In the genomic region with DNA sequence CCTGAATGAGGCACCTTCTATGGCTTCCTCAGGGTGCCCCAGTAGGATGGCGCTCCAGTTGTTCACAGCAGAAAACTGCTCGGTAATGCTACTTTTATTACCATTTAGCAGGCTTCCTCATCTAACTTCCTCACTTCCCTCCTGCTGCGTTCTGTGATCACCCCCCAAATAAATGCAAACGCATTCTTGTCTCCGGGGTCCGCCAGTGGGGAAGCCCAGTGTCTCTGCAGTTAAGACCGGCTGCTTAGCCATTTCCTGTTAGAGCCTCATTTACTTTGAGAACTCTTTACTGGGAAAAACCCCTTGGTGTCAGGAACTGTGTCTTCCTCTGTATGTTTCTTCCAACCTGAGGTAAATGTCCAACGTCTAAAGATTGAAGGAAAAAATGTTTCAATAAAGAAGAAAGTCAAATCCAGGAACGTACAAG, we compare ENCODE assay signal across 12 mouse cellular contexts. TPM values are rescaled to one million over a fixed set of nuclear protein-coding genes. Genes with fewer than 3 reads are reported as not detected.
A peak's percentile ranks its signal among the peaks of the same experiment; 100 is the strongest.
DNase-seq lines count a peak whose midpoint lies in the region; ATAC-seq and TF ChIP-seq lines count a peak whose summit lies in the region.
"Had no signal": no experiment of that assay in that cellular context is flagged by ENCODE, and none has a peak within 500 bp of the region (broad histone marks: within the 10 kb centered on the region; RNA-seq: fewer than 3 reads in every experiment).

No protein-coding gene starts in this region.

- no peak for TF ChIP-seq EP300 in heart, adult 2 months (IDR thresholded peaks at IDR 0.05; ENCODE audit: insufficient read depth, low read depth, low read length)
- TF ChIP-seq EP300 in heart, postnatal 0 days (IDR thresholded peaks at IDR 0.05; ENCODE audit: low read depth) = no peak

- H3K4me1 ChIP-seq in heart, embryonic 12.5 days (replicated peaks) = peaks cover 7% of the 10 kb centered on the region
- no peaks in the 10 kb centered on the region for H3K4me1 ChIP-seq in heart, adult 2 months (ENCODE audit: control insufficient read depth, insufficient read depth, low read length)
- H3K4me1 ChIP-seq in lung, embryonic 14.5 days (ENCODE audit: insufficient read depth) = no peaks in the 10 kb centered on the region
- H3K4me1 ChIP-seq in heart, postnatal 0 days (ENCODE audit: control insufficient read depth, insufficient read depth) = peaks cover 7% of the 10 kb centered on the region; the same call in 1 of the 2 replicates
- no peaks in the 10 kb centered on the region for H3K4me1 ChIP-seq in stomach, embryonic 15.5 days

- TF ChIP-seq POLR2A in heart, adult 2 months (IDR thresholded peaks at IDR 0.05; ENCODE audit: insufficient read depth, low read depth, low read length) = no peak

- no peaks in the 10 kb centered on the region for H3K36me3 ChIP-seq in heart, embryonic 12.5 days
- H3K36me3 ChIP-seq in heart, adult 2 months (ENCODE audit: control insufficient read depth, insufficient read depth, low read length) = no peaks in the 10 kb centered on the region
- H3K36me3 ChIP-seq in lung, embryonic 14.5 days (ENCODE audit: insufficient read depth) = no peaks in the 10 kb centered on the region
- H3K36me3 ChIP-seq in heart, postnatal 0 days (replicated peaks; ENCODE audit: control insufficient read depth, insufficient read depth, low read length) = no peaks in the 10 kb centered on the region
- H3K36me3 ChIP-seq in stomach, embryonic 15.5 days = no peaks in the 10 kb centered on the region
- H3K36me3 ChIP-seq: forebrain, embryonic 10.5 days had no signal

- no peak for DNase-seq in heart, adult 2 months
- DNase-seq in lung, embryonic 14.5 days = no peak
- DNase-seq in lung, adult 18-20 months = no peak
- no peak for DNase-seq in heart, postnatal 0 days (ENCODE audit: low spot score)
- DNase-seq in layer of hippocampus, postnatal 10 days (ENCODE audit: low spot score in 2 of 2) = no peak
- DNase-seq in lung, postnatal 14 days = no peak
- DNase-seq: kidney, adult 11 months had no signal

- no peaks in the 10 kb centered on the region for H3K27me3 ChIP-seq in heart, embryonic 12.5 days (replicated peaks)
- no peaks in the 10 kb centered on the region for H3K27me3 ChIP-seq in heart, adult 2 months (ENCODE audit: control insufficient read depth, insufficient read depth, low read length)
- H3K27me3 ChIP-seq in lung, embryonic 14.5 days (ENCODE audit: insufficient read depth, low read length) = no peaks in the 10 kb centered on the region
- no peaks in the 10 kb centered on the region for H3K27me3 ChIP-seq in heart, postnatal 0 days (ENCODE audit: control insufficient read depth, insufficient read depth, low read length)
- no peaks in the 10 kb centered on the region for H3K27me3 ChIP-seq in stomach, embryonic 15.5 days (replicated peaks)

- intact Hi-C loops in heart, adult 2 months (cut with DNase I) = no loop called here

- peak overlapping the region; percentile 52 for H3K4me2 ChIP-seq in heart, embryonic 12.5 days
- 0 out of 2 replicates have a peak overlapping the region, but pooled peaks have one; percentile 25 for H3K4me2 ChIP-seq in lung, embryonic 14.5 days
- peak overlapping the region; percentile 42 for H3K4me2 ChIP-seq in heart, postnatal 0 days (ENCODE audit: low read depth, low read length)
- 0 out of 2 replicates have a peak overlapping the region, but pooled peaks have one; percentile 12 for H3K4me2 ChIP-seq in stomach, embryonic 15.5 days

- no peaks in the 10 kb centered on the region for H3K9me3 ChIP-seq in heart, embryonic 12.5 days (replicated peaks)
- no peaks in the 10 kb centered on the region for H3K9me3 ChIP-seq in lung, embryonic 14.5 days (ENCODE audit: low read depth, low read length)
- H3K9me3 ChIP-seq in heart, postnatal 0 days (replicated peaks; ENCODE audit: control insufficient read depth, low read length) = no peaks in the 10 kb centered on the region
- H3K9me3 ChIP-seq in stomach, embryonic 15.5 days = no peaks in the 10 kb centered on the region
- H3K9me3 ChIP-seq: forebrain, embryonic 10.5 days had no signal

- no peaks in the 10 kb centered on the region for H3K79me2 ChIP-seq in heart, adult 2 months (replicated peaks; ENCODE audit: control insufficient read depth, insufficient read depth, low read length)

- H3K27ac ChIP-seq in heart, embryonic 12.5 days (ENCODE audit: poor library complexity, severe bottlenecking) = no peak overlapping the region
- no peak overlapping the region for H3K27ac ChIP-seq in heart, adult 2 months
- H3K27ac ChIP-seq in lung, embryonic 14.5 days (ENCODE audit: low read depth) = no peak overlapping the region
- H3K27ac ChIP-seq in heart, postnatal 0 days (ENCODE audit: low read depth) = no peak overlapping the region
- H3K27ac ChIP-seq in stomach, embryonic 15.5 days = no peak overlapping the region
- H3K27ac ChIP-seq: forebrain, embryonic 10.5 days; macrophage had no signal

- H3K9ac ChIP-seq in heart, embryonic 12.5 days = no peak overlapping the region
- no peak overlapping the region for H3K9ac ChIP-seq in heart, adult 2 months (ENCODE audit: low read depth, low read length)
- no peak overlapping the region for H3K9ac ChIP-seq in lung, embryonic 14.5 days
- H3K9ac ChIP-seq in heart, postnatal 0 days (replicated peaks; ENCODE audit: low read depth, low read length) = no peak overlapping the region
- H3K9ac ChIP-seq in stomach, embryonic 15.5 days = no peak overlapping the region

- TF ChIP-seq CTCF in heart, adult 2 months (IDR thresholded peaks at IDR 0.05) = no peak
- no peak for TF ChIP-seq CTCF in lung, embryonic 14.5 days (IDR thresholded peaks at IDR 0.05; ENCODE audit: low read depth)
- TF ChIP-seq CTCF in heart, postnatal 0 days (IDR thresholded peaks at IDR 0.05; ENCODE audit: low read depth) = no peak

- no peak overlapping the region for H3K4me3 ChIP-seq in heart, embryonic 12.5 days
- no peak overlapping the region for H3K4me3 ChIP-seq in heart, adult 2 months
- H3K4me3 ChIP-seq in lung, embryonic 14.5 days (ENCODE audit: low read depth, low read length) = no peak overlapping the region
- no peak overlapping the region for H3K4me3 ChIP-seq in heart, postnatal 0 days (ENCODE audit: low read depth, low read length)
- H3K4me3 ChIP-seq in stomach, embryonic 15.5 days (replicated peaks) = no peak overlapping the region
- H3K4me3 ChIP-seq: forebrain, embryonic 10.5 days; myocyte had no signal

- WGBS in heart, embryonic 12.5 days = 21% methylated on average over 9 of the region's 9 CpGs
- WGBS in heart, adult 2 months = 23% methylated on average over 9 of the region's 9 CpGs
- WGBS in lung, embryonic 14.5 days = 32% methylated on average over 9 of the region's 9 CpGs
- WGBS in heart, postnatal 0 days = 26% methylated on average over 9 of the region's 9 CpGs
- 30% methylated on average over 9 of the region's 9 CpGs for WGBS in stomach, embryonic 15.5 days

- ATAC-seq in heart, embryonic 12.5 days (ENCODE audit: insufficient number of reproducible peaks, low FRiP score) = no peak
- no peak for ATAC-seq in lung, embryonic 14.5 days (ENCODE audit: insufficient read depth)
- ATAC-seq in heart, postnatal 0 days (ENCODE audit: insufficient read depth, low read depth) = no peak
- ATAC-seq in stomach, embryonic 15.5 days (ENCODE audit: insufficient read depth, low FRiP score, low read depth) = no peak

RNA-seq across cellular contexts. Expression of a gene that starts 50.2 kb away (rescaled TPM):
- polyA plus RNA-seq in heart, embryonic 12.5 days (2016; fragmentation: Nextera tagmentation; extraction: Ambion mirVana) = 37.7 and 39.5 TPM in 2 replicates
- total RNA-seq in heart, adult 2 months (2021) = 10 to 100 TPM; 13.4 to 14.7 TPM
- 3.6 and 7.4 TPM in 2 replicates for polyA plus RNA-seq in heart, adult 2 months (2012; rRNA removed)
- 40.5 and 41.6 TPM in 2 replicates for polyA plus RNA-seq in lung, embryonic 14.5 days (2014; fragmentation: Nextera tagmentation; extraction: Ambion mirVana)
- 15.7 and 17.4 TPM in 2 replicates for total RNA-seq in heart, postnatal 0 days (2014; rRNA removed; ENCODE audit: low replicate concordance)
- 20.0 and 20.3 TPM in 2 replicates for polyA plus RNA-seq in heart, postnatal 0 days (2015; fragmentation: Nextera tagmentation; extraction: Ambion mirVana)
- 41.8 and 43.2 TPM in 2 replicates for polyA plus RNA-seq in stomach, embryonic 15.5 days (2015; fragmentation: Nextera tagmentation; extraction: Ambion mirVana)
- 10 to 100 TPM; 12.1 to 14.1 TPM for total RNA-seq in layer of hippocampus, postnatal 10 days (2021)
